Mouse (Mus musculus): ENCODE data around the gene Mrpl1.

Gene Mrpl1

GRCm38 (mm10) chr5:96209459-96209858, at the start of gene Mrpl1:
Gene Mrpl1, plus strand, starts transcription at chr5:96209493.
- DNase-seq (ENCODE audit: extremely low read depth, insufficient read length, low spot score): no peak

- DNase-seq (ENCODE audit: extremely low read depth, insufficient read length, low spot score): peak; percentile 49
These were observed 48.6 kb upstream of the Mrpl1 start for GRCm38 (mm10) chr5:96160467-96161262.

- DNase-seq (ENCODE audit: extremely low read depth, insufficient read length, low spot score): no peak
These were observed 48.1 kb upstream of the Mrpl1 start for GRCm38 (mm10) chr5:96161263-96161577.

- DNase-seq (ENCODE audit: extremely low read depth, insufficient read length, low spot score): peak; percentile 62
These were observed 47.5 kb upstream of the Mrpl1 start for GRCm38 (mm10) chr5:96161578-96162398.

DNA sequence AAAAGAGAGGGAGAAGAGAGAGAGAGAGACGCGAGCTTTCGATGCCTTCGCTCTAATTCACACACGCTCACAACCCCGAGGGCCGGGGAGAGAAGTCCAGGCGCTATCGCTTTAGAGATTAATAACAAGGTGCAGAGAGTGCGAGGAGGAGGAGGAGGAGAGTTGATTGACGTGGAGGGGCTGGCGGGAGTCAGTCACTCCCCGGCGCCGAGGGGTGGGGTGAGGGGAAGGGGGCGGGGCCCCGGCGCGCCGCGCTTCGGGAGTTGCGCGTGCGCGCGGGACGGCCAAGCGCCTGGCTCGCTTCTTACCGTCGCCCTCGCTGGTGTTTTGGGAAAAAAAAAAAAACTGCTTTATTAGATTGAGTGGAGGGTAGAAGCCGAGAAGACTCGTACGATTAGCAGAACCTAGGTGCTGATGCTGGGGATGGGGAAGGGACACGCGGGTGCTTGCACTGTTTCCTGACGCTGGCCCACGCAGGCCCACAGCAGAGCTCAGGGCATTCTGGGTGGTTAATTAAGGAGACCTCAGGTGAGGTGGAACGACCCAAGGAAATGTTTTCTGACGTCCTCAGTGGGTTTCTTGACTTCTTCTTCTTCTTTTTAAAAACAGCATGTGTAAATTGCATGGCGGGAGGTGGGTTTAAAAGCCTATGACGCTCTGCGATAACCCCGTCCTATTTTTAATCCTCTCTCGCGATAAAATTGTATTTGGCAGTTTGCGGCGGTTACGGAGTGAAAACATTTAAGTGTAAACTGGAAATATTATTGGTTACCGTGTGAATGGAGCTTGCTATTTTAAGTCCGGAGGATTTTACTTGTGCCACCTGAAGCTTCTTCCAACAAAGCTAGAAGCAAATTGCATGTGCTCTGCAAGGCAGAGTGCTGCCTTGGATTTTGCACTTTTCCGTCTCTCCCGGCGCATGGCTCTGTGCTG, 46.6 kb upstream of the Mrpl1 start:
- DNase-seq (ENCODE audit: extremely low read depth, insufficient read length, low spot score): peak; percentile 89

GRCm38 (mm10) chr5:96163396-96164020, 45.8 kb upstream of the Mrpl1 start:
- DNase-seq (ENCODE audit: extremely low read depth, insufficient read length, low spot score): peak; percentile 24

GRCm38 (mm10) chr5:96164021-96164411, 45.3 kb upstream of the Mrpl1 start, which contains the start of gene Cnot6l:
Gene Cnot6l, minus strand, starts transcription at chr5:96164171.
- DNase-seq (ENCODE audit: extremely low read depth, insufficient read length, low spot score): peak; percentile 19

- peak; percentile 41 for DNase-seq (ENCODE audit: extremely low read depth, insufficient read length, low spot score)
These were observed 42.5 kb upstream of the Mrpl1 start for GRCm38 (mm10) chr5:96166761-96167160.

DNA sequence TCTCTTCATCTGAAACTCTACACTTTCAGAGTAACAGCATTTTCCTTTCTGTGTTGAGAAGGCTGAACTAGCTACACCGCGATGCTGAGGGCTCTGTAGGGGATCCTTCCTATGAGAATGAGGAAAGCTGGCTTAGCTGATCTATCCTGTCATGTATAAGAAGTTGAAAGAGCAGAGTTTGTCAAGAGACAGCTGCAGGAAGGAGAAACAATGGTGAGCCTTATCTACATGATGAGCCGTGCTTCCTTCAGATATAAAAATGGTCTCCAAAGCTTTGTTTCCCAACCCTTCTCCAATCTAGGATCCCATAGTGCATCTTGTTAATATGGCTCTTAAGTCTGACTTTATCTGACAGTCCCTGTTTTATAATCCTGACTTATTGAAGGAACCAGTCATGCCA, 38.9 kb upstream of the Mrpl1 start:
- DNase-seq (ENCODE audit: extremely low read depth, insufficient read length, low spot score): no peak

GRCm38 (mm10) chr5:96171765-96172164, 37.5 kb upstream of the Mrpl1 start:
- no peak for DNase-seq (ENCODE audit: extremely low read depth, insufficient read length, low spot score)

GRCm38 (mm10) chr5:96176121-96176520, 33.2 kb upstream of the Mrpl1 start:
- DNase-seq (ENCODE audit: extremely low read depth, insufficient read length, low spot score): no peak

- DNase-seq (ENCODE audit: extremely low read depth, insufficient read length, low spot score): no peak
These were observed 32.4 kb upstream of the Mrpl1 start for GRCm38 (mm10) chr5:96176879-96177358.

- DNase-seq (ENCODE audit: extremely low read depth, insufficient read length, low spot score): no peak
These were observed 26.1 kb upstream of the Mrpl1 start for GRCm38 (mm10) chr5:96183211-96183610.

- no peak for DNase-seq (ENCODE audit: extremely low read depth, insufficient read length, low spot score)
These were observed 25.3 kb upstream of the Mrpl1 start for GRCm38 (mm10) chr5:96183987-96184386.

DNA sequence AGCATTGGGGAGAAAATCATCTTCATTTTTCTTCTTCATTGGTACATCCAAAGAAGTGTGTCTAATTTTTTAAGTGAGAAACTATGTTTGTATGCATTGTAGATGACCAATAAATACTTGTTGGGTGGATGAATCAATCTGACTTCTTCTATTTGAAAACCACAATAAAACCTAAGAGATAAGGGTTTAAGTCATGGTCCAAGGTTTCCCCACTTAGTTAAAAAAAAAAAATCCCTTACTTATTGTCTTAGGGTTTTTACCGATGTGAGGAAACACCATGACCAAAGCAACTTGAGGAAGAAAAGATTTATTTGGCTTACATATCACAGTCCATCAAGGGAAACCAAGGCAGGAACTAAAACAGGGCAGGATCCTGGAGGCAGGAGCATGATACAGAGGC, 19.5 kb upstream of the Mrpl1 start:
- no peak for DNase-seq (ENCODE audit: extremely low read depth, insufficient read length, low spot score)

DNA sequence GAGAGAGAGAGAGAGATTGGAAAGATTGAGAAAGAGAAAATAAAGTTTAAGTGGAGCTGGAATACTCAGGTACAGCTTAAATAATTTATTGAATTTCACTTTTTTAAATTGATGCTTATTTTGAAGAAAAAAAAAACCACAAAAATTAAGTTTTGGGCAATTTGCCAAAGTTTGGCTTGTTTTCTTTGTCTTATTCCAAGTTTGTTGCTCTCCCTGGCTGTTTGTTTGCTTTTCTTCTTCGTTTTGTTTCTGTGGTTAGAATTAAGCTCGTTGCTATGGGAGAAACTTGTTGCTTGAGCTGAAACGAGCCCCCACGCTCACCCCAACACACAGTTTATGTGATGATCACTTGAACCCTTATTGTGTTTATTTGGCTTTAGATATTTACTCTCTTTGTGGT, 18.0 kb upstream of the Mrpl1 start:
- no peak for DNase-seq (ENCODE audit: extremely low read depth, insufficient read length, low spot score)

- no peak for DNase-seq (ENCODE audit: extremely low read depth, insufficient read length, low spot score)
These were observed 12.7 kb upstream of the Mrpl1 start for GRCm38 (mm10) chr5:96196547-96197052.

DNA sequence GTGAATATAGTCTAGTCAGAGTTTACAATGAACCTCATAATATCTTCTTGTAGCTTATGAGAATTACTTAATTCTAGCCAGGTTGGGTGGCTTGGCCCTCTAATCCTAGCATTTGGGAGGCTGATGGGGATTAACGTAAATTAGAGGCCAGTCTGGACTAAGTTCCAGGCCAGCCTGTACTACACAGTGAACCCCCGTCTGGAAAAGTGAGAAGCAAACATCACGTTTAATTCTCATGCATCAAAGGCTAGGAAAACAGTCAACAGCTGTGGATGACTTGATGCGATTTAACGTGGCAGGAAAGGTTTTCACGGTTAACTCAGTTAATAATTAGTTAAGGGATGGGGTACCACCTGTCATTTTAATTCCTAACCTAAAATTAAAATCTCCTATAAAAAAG, 11.0 kb upstream of the Mrpl1 start:
- no peak for DNase-seq (ENCODE audit: extremely low read depth, insufficient read length, low spot score)

DNA sequence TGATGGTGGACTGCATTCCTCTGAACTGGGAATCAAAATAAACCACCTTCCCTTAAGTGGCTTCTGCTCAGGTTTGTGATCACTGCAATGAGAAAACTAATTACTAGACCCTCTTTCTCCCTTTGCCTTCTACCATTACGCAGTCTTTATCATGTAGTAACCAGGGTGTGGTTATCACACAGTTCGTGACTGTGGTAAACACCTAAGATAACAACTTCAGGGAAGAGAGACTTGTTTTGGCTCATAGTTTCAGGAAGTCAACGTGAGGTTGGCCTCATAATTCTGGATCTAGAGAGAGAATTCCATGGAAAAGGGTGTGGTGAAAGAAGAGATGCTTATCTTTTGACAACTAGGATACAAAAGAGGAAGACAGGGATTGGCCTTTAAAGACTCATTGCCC, 9.0 kb upstream of the Mrpl1 start:
- no peak for DNase-seq (ENCODE audit: extremely low read depth, insufficient read length, low spot score)
